Mouse (Mus musculus) urinary bladder, postnatal 25 days (tissue): Measurements from ENCODE around the gene Zfpl1.
A peak's percentile ranks its signal among the peaks of the same experiment; 100 is the strongest.

ENCODE experiments used
- DNase-seq: peaks from one replicate; pipeline ENCODE4 v3.0.0; 2022; ENCODE audit warnings: low spot score

Zfpl1 gene

DNA sequence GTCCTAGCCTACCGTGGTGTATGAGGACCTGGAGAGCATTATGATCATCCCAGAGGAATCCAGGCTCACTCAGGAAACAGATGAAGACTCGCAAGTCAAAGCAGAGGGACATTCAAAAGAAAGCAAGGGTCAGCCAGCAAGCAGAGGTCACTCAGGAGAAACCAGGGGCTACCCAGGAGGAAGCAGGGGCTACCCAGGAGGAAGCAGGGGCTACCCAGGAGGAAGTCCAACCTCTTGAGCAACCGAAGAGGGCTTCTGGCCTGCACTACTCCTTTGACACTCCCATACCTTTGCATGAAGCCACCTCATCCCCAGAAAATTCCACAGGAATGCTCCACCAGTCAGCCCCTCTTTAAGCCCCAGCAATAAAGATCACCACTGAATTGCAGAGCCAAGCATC lies 13.1 kb upstream of the Zfpl1 start:
- DNase-seq, result no peak

DNA sequence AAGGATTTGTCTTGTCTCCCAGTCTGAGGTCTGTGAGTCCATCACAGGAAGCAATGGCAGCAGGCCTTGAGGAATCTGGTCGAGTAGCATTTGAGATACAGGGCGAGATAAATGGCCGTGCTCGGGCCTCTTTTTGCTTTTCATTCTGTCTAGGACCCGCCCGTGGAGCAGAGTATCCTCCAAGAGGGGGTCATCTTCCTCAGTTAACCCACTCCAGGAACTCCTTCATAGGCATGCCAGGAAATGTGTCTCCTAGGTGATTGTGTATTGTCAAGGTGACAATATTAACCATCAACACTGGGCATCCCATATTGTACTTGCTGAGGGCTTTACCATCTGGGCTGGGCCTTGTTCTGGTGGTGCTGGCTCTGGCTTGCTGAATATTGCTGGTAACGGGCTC lies 9.4 kb upstream of the Zfpl1 start, which contains the start of gene AC131692.1:
AC131692.1 (plus strand) TSS at position 301 of the 400 bp plus-strand sequence.
- DNase-seq, result no peak

DNA sequence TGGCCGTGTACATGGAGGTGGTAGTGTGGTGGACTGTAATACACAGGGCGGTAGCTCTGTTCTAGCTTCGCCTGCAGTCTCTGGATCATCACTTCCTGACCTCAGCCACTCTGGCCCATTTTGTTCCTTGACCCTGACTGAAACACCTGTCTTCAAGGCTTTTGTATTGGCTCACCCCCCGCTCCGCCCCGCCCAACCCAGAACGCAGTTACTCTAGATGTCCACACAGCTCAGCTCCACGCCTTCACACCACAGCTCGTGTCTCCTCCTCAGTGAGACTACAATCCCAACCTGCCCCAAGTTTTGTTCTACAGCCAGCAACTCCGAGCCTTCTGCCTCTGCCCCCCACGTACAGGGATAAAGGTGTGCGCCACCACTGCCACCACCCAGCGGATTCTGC lies 4.1 kb upstream of the Zfpl1 start:
- DNase-seq, result no peak

DNA sequence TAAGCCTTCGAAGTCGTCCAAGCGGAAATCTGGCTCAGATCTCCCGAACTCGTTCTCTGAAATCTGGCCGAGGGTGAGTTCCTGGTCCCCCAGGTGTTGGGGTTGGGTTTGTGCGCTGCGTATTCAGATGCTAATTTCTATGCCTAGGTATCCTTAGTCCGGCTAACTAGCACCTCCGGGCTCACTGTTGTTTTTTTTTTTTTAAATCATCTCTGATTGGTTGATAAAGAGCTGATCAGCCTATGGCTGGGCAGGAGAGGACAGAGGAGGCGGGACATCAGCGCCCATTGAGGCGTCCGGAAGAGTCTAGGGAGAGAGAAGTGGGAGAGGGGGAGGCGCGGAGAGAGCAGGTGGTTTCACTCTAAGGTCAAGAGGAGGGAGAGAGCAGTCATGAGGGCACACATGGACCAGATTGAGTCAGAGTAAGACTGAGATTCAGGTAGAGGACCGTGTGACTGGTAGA lies 692 bp upstream of the Zfpl1 start:
- no peak for DNase-seq

DNA sequence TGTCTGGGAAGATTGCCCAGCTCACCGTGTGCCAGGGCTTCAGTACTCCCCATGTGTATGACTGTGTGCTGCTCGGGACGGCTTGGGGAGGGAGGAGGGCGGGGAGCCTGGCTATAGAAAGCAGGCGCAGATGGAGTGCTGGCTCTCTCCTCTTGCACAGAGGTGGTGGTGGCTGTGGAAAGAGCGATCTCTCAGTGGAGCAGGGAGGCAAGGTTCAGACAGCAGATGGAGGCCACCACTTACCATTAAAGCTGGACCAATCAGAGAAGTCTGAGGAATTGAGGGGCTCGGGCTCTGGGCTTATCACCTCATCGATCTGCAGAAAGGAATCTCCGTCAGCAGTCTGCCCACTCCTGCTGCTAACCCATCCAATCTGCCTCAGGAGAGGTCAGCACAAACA lies 2.6 kb downstream of the Zfpl1 start, which contains the start of gene Gm28374:
Gm28374 (minus strand) TSS at position 101 of the 400 bp plus-strand sequence.
- no peak for DNase-seq

DNA sequence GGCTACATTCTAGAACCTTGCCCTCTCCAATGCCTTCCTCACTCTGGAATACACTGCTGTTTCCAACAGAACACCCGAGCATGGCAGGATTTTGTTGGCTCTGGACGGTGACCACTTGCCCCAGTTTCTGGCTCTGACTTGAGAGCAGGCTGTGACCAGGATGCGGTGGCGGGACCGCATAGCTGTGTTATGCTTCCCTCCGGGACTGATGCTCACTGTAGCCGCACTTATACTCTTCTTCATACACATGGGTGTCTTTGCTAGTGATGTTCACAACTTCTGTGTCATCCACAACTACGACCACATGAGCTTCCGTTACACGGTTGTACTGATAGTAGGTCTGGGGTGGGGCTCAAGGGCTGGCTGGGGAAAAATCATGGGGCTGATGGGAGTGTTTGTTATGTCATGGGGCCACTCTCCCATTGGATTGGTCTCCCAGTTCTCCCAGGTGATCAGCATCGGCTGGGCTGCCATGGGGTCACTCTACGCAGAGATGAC lies 4.7 kb downstream of the Zfpl1 start, which contains the start of gene Tmem262:
Tmem262 (plus strand) TSS at position 51 of the 498 bp plus-strand sequence.
- no peak for DNase-seq

DNA sequence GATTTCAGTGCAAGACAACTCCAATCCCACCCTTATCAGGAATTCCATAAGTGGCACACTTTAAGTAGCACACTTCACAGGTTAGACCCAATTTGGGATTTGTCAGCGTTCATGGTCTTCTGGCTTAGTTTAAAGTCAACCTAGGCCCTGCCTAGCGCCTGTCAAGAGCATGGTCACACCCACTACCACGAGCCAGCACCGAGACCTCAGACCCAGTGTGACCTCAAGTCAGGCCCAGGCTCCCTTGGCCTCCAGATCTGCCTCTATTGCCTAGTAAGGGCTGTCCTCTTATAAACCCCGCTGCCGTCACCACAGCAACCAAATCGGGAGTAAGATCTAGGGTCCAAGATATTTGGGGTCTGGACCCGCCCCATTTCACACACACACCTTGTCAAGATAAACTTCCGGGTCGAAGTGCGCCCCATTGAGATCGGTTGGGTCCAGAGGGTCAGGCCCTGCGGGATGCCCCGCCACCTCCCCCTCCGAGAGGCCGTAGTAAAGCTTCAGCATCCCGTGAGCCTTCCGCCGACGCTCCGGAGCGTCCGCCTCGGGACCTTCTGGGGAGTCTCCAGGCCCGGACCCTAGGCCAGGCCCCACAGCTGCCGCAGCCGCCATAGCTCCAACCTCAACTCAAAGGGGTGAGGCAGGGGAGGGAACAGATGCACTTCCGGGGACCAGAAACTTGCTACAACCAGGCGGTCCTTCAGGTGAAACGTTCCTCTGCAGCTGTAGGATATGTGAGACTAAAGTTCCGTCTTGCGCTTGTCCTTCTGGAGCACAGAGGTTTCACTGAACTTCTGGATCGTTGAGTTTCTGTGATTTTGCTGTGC lies 8.0 kb downstream of the Zfpl1 start, which contains the start of gene Vps51:
Vps51 (minus strand) TSS at position 668 of the 830 bp plus-strand sequence.
- peak; percentile 74 for DNase-seq

DNA sequence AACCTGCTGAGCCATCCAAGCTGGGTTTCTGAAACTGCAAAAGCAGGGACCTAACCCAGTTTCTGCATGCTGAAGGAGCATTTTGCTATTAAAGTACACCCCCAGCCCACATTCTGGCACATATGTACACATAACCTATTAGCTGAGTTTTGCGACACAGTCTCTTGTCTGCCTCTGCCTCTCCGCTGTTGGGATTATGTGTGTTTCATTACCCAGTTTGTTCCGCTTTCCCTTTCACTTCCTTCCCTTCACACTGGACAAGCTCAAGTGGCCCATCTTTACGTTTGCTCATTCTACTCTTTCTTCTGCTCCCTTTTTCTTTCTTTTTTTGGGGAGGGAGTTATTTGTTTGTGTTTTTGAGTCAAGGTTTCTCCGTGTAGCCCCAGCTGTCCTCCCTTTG lies 10.9 kb downstream of the Zfpl1 start:
- DNase-seq, result no peak

DNA sequence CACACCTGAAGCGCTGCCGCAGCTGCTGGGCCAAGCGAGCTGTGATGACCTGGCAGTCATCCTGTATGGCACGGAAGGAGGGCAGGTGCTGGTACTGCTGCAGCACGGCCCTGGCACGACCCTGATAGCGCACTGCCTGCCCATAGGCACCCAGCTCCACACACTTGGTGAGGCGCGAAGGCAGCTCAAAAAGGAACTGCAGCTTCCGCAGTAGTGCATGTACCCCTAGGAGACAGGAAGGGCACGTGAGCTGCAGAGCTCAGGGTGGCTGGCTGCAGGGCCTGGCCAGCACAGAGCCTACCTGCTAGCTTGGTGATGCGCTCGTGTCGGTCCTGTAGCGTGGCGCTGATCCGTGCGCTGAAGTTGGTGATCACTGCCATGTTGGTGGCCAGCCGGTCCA lies 13.5 kb downstream of the Zfpl1 start:
- DNase-seq, result no peak

DNA sequence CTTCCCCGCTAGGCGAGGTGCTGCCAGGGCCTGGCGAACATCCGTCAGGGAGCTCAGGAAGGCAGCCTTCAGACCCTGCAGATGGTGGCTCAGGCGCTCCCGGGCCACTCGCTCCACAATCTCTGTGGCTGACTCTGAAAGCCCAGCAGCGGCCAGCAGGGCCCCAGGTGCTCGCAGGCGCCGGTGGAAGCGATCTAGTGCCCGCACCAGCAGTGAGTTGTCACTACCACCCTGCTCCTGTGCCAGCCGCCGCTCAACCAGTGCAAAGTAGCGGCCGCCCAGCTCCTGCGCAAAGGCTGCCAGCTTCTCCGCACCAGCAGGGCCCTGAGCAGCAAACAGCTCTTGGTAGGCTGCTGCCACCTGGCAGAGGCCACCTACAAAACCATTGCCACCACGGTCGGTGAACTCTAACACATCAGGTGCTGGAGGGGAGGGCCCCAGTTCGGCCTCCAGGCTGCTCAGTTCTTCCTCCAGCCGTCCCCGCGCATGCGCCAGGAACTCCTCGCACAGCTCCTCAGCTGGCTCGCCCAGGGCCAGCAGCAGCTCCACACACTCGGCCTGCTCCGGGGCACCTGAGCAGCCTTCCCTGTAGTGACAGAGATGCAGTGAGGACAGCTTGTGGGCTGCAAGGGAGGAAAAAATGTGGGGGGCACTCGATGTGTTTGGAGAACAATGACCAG lies 14.0 kb downstream of the Zfpl1 start:
- no peak for DNase-seq

DNA sequence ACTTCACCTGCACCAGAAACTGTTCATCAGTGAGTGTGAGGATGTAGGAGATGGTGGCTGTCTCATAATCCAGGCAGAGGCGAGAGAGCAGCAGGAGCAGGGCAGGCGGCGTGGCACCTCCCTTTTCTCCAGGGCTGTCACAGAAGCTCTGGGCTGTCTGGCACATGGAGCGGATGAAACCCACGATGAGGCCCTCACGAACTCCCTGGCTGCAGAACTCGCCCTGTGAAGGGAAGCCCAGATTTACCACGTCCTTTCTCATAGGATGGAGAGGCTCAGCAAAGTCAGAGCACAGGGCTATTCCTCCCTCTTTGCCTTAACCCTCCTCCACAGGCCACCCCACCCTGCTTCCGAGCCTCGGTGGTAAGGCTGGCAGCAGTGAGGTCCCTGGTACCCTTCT lies 14.9 kb downstream of the Zfpl1 start:
- no peak for DNase-seq

DNA sequence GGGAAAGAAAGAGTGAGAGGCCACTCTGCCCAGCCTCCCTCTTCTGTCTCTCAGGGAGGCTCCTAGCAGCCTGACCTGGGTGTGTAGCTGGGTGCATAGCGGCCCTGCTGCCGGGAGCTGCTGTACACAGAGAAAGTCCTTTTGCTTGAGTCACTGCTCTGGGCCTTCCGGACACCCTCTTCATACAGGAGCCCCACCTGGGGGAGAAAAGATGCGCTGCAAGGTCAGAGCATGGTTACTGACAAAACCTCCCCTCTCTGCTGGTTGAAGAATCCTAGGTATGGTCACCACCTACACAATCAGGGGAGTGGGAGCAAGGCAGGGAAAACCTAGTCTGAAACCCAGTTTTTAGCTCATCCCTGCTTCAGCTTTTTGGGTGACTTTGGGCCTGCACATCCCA lies 15.8 kb downstream of the Zfpl1 start:
- no peak for DNase-seq

DNA sequence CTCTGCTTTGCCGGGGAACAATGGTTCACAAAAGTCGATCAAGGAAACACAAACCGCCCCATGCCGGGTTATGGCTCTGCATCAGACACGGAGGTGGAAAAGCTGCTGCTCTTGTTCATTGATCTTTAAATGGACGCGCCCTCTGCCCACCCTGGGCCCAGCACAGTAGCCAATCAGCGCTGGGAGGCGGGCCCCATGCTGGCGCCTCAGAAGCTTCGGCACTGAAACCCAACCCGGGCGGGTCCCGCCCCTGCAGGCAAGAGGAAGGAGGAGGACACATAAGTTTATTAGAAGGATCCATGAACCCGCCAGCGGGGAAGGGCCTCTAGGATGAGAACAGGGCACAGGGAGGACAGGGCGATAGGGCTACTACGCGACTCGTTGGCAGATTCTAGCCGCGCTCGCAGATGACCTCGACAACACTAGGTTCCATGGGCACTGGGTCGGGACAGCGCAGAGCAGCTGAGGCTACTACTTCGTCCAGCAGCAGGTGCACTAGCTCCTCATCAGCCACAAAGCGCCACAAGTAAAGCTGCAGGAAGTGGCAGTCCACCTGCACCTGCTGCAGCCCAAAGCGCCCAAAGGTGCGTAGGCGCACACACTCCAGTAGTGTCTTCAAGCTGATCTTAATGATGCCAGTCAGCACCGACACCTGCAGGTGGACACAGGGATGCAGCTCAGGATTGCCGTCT lies 16.9 kb downstream of the Zfpl1 start, which contains the start of gene Tm7sf2:
Tm7sf2 (minus strand) TSS at position 650 of the 692 bp plus-strand sequence.
- DNase-seq, result peak; percentile 83

DNA sequence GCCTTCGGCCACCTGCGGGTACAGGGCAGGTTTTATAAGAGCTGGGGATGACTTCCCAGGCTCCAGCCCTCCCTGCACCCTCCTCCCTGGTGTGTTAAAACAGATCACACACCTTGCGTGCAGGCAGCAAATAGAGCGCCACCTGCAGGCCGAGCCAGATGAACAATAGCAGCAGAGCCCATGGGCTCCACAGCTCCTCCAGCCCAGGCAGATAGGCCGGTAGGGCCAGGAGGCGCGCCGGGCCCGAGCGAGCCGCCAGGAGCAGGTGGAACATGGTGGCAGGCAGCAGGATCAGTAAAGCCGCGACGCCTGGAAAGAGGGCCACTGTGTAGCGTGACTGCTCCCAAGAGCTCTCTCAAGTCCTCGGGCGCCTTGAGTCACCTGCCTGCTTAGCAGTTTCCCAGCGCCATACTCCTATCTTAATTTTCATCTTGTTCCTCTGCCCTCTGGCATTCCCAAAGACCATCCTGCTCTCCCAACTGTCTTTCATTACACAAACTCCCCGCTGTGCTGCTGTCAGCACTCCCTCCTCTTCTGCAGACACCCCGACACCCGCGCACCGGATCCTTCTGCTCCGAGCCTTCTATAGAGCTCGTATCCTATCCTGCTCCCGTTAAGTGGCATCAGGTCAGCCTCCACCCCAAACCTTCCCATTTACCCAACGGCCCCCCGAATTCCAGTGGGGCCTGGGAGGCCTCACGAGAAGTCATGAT lies 17.6 kb downstream of the Zfpl1 start:
- peak; percentile 78 for DNase-seq

DNA sequence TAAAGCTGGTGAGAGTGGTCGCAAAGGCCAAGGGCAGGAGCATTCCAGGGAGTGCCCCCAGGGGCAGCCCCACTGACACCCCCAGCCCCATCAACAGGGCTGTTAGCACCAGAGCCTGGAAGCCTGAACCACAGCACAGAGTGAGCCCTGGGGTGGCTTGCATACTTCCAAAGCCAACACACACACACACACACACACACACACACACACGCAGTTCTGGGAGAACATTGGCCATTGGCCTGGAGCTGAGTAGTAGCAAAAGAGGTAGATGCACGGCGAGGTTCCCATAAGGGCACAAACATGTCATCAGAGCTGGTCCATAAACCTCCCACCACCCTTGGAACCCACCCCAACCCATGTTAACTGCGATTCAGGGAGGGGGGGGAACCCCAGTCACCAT lies 18.2 kb downstream of the Zfpl1 start:
- DNase-seq, result no peak

DNA sequence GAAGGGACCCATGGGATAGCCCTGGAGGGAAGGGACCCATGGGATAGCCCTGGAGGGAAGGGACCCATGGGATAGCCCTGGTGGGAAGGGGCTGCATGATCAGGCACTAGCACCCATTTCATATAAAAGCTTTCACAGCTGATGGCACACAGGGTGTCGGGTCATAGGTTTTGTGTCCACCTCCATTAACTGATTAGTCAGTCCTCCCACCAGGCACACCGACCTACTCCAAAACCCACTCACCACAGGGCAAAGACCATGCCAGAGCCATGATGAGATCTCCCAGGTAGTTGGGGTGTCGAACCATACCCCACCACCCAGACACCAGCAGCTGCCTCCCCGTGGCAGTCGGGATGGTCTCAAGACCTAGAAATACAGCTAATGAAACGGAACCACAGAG lies 21.7 kb downstream of the Zfpl1 start:
- DNase-seq, result no peak

DNA sequence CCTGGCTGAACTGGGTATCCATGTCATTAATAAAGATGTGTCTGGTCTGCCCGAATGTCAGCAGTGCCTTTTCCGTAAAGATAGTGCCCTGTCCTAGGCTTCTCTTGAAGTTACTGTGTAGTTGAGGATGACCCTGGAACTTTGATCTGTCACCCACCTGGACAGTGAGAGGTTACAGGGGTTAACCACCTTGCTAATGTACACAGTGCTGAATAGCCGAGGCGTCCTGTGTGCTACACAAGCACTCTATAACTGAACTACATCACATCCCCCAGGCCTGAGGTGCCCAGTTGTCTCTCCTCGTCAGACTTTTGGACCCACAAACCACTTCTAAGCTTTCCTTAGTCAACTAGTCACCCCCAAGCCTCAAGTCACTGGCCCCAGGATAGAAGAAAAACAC lies 22.3 kb downstream of the Zfpl1 start:
- DNase-seq, result no peak

DNA sequence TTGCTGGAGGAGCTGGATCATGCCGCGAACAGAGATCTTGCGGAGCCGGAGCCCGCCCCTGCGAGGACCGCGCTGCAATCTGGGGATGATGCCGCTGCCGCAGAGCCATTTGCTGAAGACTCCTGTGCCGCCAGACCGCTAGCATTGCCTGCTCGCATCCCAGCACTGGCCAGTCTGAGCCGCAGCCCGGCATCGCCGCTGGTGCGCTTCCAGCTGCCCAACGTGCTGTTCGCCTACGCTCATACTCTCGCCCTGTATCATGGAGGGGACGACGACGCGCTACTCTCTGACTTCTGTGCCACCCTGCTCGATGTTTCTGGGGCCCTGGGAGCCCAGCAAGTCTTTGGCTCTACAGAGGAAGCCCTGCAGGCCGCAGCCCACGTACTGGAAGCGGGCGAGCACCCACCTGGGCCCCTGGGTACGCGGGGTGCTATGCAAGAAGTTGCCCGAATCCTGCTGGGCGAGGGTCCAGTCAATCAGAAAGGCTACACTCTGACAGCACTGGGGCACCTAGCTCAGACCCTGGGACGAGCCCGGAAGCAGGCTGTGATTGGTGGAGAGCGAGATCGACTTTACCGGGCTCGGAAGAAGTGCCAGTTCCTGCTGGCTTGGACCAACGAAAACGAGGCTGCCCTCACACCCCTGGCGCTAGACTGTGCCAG lies 23.0 kb downstream of the Zfpl1 start:
- DNase-seq, result peak; percentile 30

DNA sequence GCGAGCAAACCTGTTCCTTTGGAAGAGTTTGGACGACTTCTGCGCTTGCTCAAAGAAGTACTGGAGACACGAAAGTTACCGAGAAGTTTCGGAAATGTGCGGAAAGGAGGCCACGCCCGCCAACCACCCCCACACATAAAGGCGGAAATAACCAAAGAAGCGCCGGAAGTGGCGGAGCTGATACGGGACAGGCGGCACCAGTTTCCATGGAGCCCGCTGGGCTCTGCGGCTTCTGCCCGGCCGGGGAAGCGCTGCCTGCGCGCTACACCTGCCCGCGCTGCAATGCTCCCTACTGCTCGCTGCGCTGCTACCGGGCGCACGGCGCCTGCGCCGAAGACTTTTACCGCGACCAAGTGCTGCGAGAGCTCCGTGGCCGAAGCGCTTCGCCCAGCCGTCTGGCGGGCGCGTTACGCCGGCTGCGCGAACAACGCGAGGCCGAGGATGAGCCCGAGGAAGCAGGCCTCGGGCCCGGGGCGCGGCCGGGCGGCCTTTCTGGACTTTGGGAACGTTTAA lies 23.7 kb downstream of the Zfpl1 start, which contains the start of gene Znhit2:
Znhit2 (plus strand) TSS at position 172 of the 513 bp plus-strand sequence.
- DNase-seq, result peak; percentile 84

DNA sequence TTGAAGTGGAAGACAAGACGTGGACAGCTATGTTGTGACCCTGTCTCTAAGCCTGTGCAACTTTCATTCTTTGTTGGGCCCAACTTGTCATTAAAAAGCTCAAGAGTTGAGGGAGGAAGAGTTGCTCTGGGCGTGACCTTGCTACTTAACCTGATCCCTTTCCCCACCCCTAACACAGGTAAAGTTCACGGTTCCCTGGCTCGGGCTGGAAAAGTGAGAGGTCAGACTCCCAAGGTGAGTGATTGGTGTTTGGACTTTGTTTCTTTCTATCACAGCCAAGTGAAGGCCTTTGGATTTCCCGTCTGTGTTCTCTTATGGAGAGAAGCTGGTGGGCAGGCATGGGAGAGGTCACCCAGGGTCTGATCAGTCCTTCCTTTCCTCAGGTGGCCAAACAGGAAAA lies 25.8 kb downstream of the Zfpl1 start:
- DNase-seq, result no peak

DNA sequence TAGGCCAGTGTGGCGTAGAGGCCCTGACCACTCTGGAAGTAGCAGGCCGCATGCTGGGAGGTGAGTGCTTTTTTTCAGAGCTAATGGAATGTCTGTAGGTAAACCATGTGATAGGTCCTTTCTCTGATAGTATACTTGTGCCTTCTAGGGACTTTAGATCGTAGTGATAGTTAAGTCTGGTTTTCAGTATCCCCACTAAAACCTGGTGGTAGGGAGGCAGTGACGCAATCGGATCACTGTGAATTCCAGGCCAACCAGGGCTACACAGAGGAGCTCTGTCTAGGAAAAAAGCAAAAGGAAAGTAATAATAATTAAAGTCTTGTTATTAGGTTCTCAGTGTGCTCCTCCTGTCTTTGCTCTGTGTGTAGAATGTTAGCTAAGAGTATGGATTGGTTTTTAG lies 26.2 kb downstream of the Zfpl1 start:
- no peak for DNase-seq
